19 mouse cellular contexts compared by ENCODE assay signal in genomic region chr13:60273331-60273730, GRCm38 (mm10).
A peak's percentile ranks its signal among the peaks of the same experiment; 100 is the strongest.
DNase-seq lines count a peak whose midpoint lies in the region; ATAC-seq and TF ChIP-seq lines count a peak whose summit lies in the region.
"Had no signal": no experiment of that assay in that cellular context is flagged by ENCODE, and none has a peak within 500 bp of the region (broad histone marks: within the 10 kb centered on the region; RNA-seq: fewer than 3 reads in every experiment).

No protein-coding gene starts in this region.

- intact Hi-C loops in heart, postnatal 36 days (cut with DNase I): no loop called here

- ATAC-seq in kidney, embryonic 14.5 days (ENCODE audit: low FRiP score, low TSS enrichment): no peak
- ATAC-seq in lung, embryonic 16.5 days (ENCODE audit: low read depth): peak; percentile 28; the same call in 1 of the 2 replicates
- no peak for ATAC-seq in limb, embryonic 15.5 days (ENCODE audit: insufficient number of reproducible peaks, low FRiP score, low TSS enrichment, low read depth)
- no peak for ATAC-seq in hindbrain, embryonic 16.5 days
- ATAC-seq: inflammation-experienced regulatory T-cells, adult 6 months; liver, embryonic 12.5 days; midbrain, embryonic 13.5 days had no signal

- H3K36me3 ChIP-seq in kidney, adult 2 months (ENCODE audit: control insufficient read depth, insufficient read depth, low read length): no peaks in the 10 kb centered on the region
- no peaks in the 10 kb centered on the region for H3K36me3 ChIP-seq in kidney, embryonic 14.5 days (ENCODE audit: control insufficient read depth, insufficient read depth, low read length)
- no peaks in the 10 kb centered on the region for H3K36me3 ChIP-seq in lung, embryonic 16.5 days (ENCODE audit: control insufficient read depth, insufficient read depth, low read length)
- H3K36me3 ChIP-seq in limb, embryonic 15.5 days: no peaks in the 10 kb centered on the region
- no peaks in the 10 kb centered on the region for H3K36me3 ChIP-seq in hindbrain, embryonic 16.5 days (ENCODE audit: control insufficient read depth, insufficient read depth, low read length)
- H3K36me3 ChIP-seq: forebrain, embryonic 10.5 days; liver, embryonic 12.5 days; midbrain, embryonic 13.5 days; neural tube, embryonic 15.5 days had no signal

- H3K9ac ChIP-seq in kidney, embryonic 14.5 days (ENCODE audit: low read depth, low read length): no peak overlapping the region
- H3K9ac ChIP-seq in lung, embryonic 16.5 days (ENCODE audit: low read length): no peak overlapping the region
- H3K9ac ChIP-seq in limb, embryonic 15.5 days: no peak overlapping the region
- H3K9ac ChIP-seq in hindbrain, embryonic 16.5 days (ENCODE audit: low read depth, low read length): no peak overlapping the region
- H3K9ac ChIP-seq: liver, embryonic 12.5 days; midbrain, embryonic 13.5 days; neural tube, embryonic 15.5 days had no signal

- peak; percentile 97 for DNase-seq in heart, adult 11 months
- DNase-seq in heart, postnatal 36 days: no peak
- peak; percentile 5 for DNase-seq in kidney, adult 2 months
- no peak for DNase-seq in lung, adult 18-20 months
- DNase-seq: adrenal gland, postnatal 14 days; cerebellum, adult 11 months; cerebellum, postnatal 10 days; kidney, postnatal 25 days; lung, postnatal 10 days had no signal

- no peaks in the 10 kb centered on the region for H3K27me3 ChIP-seq in kidney, adult 2 months (replicated peaks; ENCODE audit: control insufficient read depth, insufficient read depth, low read length)
- no peaks in the 10 kb centered on the region for H3K27me3 ChIP-seq in kidney, embryonic 14.5 days (ENCODE audit: control insufficient read depth, insufficient read depth, low read length)
- no peaks in the 10 kb centered on the region for H3K27me3 ChIP-seq in lung, embryonic 16.5 days (ENCODE audit: control insufficient read depth, insufficient read depth, low read depth, low read length)
- H3K27me3 ChIP-seq in limb, embryonic 15.5 days: no peaks in the 10 kb centered on the region
- H3K27me3 ChIP-seq in hindbrain, embryonic 16.5 days (replicated peaks; ENCODE audit: control insufficient read depth, insufficient read depth, low read length): no peaks in the 10 kb centered on the region
- H3K27me3 ChIP-seq: CH12.LX; liver, embryonic 12.5 days; midbrain, embryonic 13.5 days; neural tube, embryonic 15.5 days had no signal

- H3K4me2 ChIP-seq in kidney, embryonic 14.5 days (replicated peaks; ENCODE audit: low read depth, low read length): no peak overlapping the region
- H3K4me2 ChIP-seq in lung, embryonic 16.5 days (ENCODE audit: low read depth, low read length): no peak overlapping the region
- no peak overlapping the region for H3K4me2 ChIP-seq in limb, embryonic 15.5 days
- H3K4me2 ChIP-seq in hindbrain, embryonic 16.5 days (ENCODE audit: low read length): no peak overlapping the region
- H3K4me2 ChIP-seq: liver, embryonic 12.5 days; midbrain, embryonic 13.5 days; neural tube, embryonic 15.5 days had no signal

- H3K4me1 ChIP-seq in kidney, adult 2 months (ENCODE audit: control insufficient read depth, insufficient read depth, low read length): peaks cover 13% of the 10 kb centered on the region
- peaks cover 9% of the 10 kb centered on the region for H3K4me1 ChIP-seq in kidney, embryonic 14.5 days (ENCODE audit: control insufficient read depth, insufficient read depth, low read length)
- no peaks in the 10 kb centered on the region for H3K4me1 ChIP-seq in lung, embryonic 16.5 days (replicated peaks; ENCODE audit: control insufficient read depth, insufficient read depth, low read length)
- H3K4me1 ChIP-seq in limb, embryonic 15.5 days: peaks cover 17% of the 10 kb centered on the region
- H3K4me1 ChIP-seq in hindbrain, embryonic 16.5 days (ENCODE audit: control insufficient read depth, insufficient read depth, low read depth, low read length): no peaks in the 10 kb centered on the region
- H3K4me1 ChIP-seq: liver, embryonic 12.5 days; midbrain, embryonic 13.5 days had no signal

- no peak for TF ChIP-seq POLR2A in kidney, adult 2 months (IDR thresholded peaks at IDR 0.05; ENCODE audit: low read depth, low read length)

- peaks cover 3% of the 10 kb centered on the region; the same call in 1 of the 2 replicates for H3K9me3 ChIP-seq in kidney, embryonic 14.5 days (ENCODE audit: control insufficient read depth, low read length)
- H3K9me3 ChIP-seq in lung, embryonic 16.5 days (ENCODE audit: control insufficient read depth, low read length): no peaks in the 10 kb centered on the region; the same call in 1 of the 2 replicates
- no peaks in the 10 kb centered on the region for H3K9me3 ChIP-seq in limb, embryonic 15.5 days
- H3K9me3 ChIP-seq in hindbrain, embryonic 16.5 days (ENCODE audit: control insufficient read depth, low read length): peaks cover 3% of the 10 kb centered on the region
- H3K9me3 ChIP-seq: liver, embryonic 12.5 days had no signal

- no peak for TF ChIP-seq CTCF in kidney, adult 2 months (conservative IDR thresholded peaks at IDR 0.05; ENCODE audit: insufficient read depth, insufficient read length, low read depth, low read length)

- no peak overlapping the region for H3K27ac ChIP-seq in kidney, adult 2 months (ENCODE audit: insufficient read depth, low read depth, low read length)
- H3K27ac ChIP-seq in kidney, embryonic 14.5 days (ENCODE audit: low read depth, low read length): no peak overlapping the region
- no peak overlapping the region for H3K27ac ChIP-seq in lung, embryonic 16.5 days (ENCODE audit: low read length)
- 0 out of 2 replicates have a peak overlapping the region, but pooled peaks have one; percentile 18 for H3K27ac ChIP-seq in limb, embryonic 15.5 days
- H3K27ac ChIP-seq in hindbrain, embryonic 16.5 days (ENCODE audit: low read depth, low read length): no peak overlapping the region
- H3K27ac ChIP-seq: forebrain, embryonic 10.5 days; liver, embryonic 12.5 days; midbrain, embryonic 13.5 days; neural tube, embryonic 15.5 days had no signal

- H3K4me3 ChIP-seq in kidney, adult 2 months (ENCODE audit: insufficient read depth, low read depth, low read length): no peak overlapping the region
- H3K4me3 ChIP-seq in kidney, embryonic 14.5 days (ENCODE audit: low read length): no peak overlapping the region
- H3K4me3 ChIP-seq in lung, embryonic 16.5 days (ENCODE audit: low read length): no peak overlapping the region
- H3K4me3 ChIP-seq in limb, embryonic 15.5 days: no peak overlapping the region
- no peak overlapping the region for H3K4me3 ChIP-seq in hindbrain, embryonic 16.5 days (ENCODE audit: low read length)
- H3K4me3 ChIP-seq: forebrain, embryonic 10.5 days; liver, embryonic 12.5 days; midbrain, embryonic 13.5 days; neural tube, embryonic 15.5 days had no signal

- 79% methylated on average over 7 of the region's 7 CpGs for WGBS in kidney, adult 2 months
- 80% methylated on average over 7 of the region's 7 CpGs for WGBS in kidney, embryonic 14.5 days
- 80% methylated on average over 7 of the region's 7 CpGs for WGBS in lung, embryonic 16.5 days
- WGBS in limb, embryonic 15.5 days: 70% methylated on average over 7 of the region's 7 CpGs
- WGBS in hindbrain, embryonic 16.5 days: 80% methylated on average over 7 of the region's 7 CpGs

Comparison
In these comparisons a context has a peak if more than half of its experiments do, and no peak if none do; other contexts are left out.
1. DNase-seq: peak in heart, adult 11 months (single experiment) and kidney, adult 2 months (single experiment); none in heart, postnatal 36 days (0 of 2) and lung, adult 18-20 months (0 of 2).